Mouse (Mus musculus): ENCODE data around the gene Dvl1.

Dvl1 gene

DNA sequence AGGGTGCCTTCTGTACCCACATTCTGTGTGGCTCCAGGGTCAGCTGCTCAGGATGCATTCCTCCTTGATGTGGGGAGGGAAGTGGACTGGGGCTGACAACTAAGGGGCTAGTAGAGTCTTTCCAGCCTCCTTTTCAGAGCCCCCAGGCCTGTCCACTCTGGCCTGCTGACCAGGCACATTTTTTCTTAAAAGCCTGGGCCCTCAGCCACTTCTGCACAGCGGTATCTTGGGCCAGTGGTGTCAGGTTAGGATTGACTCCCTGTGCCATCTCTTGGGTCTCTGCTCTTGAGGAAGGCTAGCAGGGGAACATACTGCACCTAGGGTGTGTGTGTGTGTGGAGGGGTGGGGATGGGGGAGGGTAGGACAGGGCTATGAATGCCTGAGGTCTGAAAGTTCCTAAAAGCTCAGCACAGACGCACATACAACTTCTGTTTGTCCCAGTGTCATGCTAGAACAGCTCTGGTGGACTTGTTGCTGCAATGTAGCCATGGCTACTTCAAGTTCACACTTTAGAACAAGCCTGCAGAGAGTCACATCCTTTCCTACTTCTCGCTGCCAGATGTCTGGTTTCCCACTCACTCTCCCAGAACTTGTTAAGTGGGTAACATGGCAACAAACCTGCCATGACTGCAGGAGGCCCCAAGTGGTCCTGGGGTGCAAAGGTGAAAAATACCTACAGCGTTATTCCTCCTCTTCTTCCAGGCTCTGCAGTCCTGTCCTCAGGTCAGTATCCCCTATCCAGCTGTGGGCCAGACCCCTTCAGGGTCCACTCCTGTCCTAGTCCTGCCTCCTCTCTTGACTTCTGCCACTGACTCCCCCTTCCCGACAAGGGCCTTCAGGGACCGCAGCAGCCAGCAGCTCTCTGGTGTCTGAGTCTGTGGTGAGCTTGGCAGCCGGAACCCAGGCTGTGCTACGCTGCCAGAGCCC, 6.9 kb upstream of the Dvl1 start:
- DNase-seq (ENCODE audit: low spot score in 2 of 2) = no peak

DNA sequence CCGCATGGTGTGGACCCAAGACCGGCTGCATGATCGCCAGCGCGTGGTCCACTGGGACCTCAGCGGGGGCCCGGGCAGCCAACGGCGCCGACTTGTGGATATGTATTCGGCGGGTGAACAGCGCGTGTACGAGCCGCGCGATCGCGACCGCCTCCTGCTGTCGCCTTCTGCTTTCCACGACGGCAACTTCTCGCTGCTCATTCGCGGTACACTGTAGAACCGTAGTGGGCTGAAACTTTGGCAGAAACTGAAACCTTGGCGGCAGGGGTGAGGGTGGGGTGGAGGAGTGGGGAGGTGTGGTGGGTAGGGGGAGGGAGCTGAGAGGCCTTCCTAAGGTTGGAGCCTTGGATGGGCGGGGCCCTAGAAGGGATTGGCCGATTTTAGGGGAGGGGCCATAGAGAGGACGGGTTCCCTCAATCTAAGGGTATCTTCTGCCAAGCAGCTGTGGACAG, 6.2 kb upstream of the Dvl1 start:
- DNase-seq (ENCODE audit: low spot score in 2 of 2) = peak in 1 of 2 experiments; percentile 38

DNA sequence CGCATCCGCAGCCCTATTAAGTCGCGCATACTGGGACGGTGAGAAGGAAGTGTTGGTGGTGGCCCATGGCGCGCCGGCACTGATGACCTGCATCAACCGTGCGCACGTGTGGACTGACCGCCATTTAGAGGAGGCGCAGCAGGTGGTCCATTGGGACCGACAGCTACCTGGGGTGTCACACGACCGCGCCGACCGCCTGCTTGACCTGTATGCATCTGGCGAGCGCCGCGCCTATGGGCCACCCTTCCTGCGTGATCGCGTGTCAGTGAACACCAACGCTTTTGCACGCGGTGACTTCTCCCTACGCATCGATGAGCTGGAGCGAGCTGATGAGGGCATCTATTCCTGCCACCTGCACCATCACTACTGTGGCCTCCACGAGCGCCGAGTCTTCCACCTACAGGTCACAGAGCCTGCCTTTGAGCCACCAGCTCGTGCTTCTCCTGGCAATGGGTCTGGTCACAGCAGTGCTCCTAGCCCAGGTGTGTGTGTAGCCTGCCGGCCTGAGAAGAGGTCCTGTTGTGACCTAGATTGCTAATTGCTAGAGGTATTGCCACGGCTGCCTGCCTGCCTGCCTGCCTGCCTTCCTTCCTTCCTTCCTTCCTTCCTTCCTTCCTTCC, 5.4 kb upstream of the Dvl1 start:
- DNase-seq (ENCODE audit: low spot score in 2 of 2) = no peak

GRCm38 (mm10) chr4:155843231-155843630, 4.0 kb upstream of the Dvl1 start:
- DNase-seq (ENCODE audit: low spot score in 2 of 2) = no peak

DNA sequence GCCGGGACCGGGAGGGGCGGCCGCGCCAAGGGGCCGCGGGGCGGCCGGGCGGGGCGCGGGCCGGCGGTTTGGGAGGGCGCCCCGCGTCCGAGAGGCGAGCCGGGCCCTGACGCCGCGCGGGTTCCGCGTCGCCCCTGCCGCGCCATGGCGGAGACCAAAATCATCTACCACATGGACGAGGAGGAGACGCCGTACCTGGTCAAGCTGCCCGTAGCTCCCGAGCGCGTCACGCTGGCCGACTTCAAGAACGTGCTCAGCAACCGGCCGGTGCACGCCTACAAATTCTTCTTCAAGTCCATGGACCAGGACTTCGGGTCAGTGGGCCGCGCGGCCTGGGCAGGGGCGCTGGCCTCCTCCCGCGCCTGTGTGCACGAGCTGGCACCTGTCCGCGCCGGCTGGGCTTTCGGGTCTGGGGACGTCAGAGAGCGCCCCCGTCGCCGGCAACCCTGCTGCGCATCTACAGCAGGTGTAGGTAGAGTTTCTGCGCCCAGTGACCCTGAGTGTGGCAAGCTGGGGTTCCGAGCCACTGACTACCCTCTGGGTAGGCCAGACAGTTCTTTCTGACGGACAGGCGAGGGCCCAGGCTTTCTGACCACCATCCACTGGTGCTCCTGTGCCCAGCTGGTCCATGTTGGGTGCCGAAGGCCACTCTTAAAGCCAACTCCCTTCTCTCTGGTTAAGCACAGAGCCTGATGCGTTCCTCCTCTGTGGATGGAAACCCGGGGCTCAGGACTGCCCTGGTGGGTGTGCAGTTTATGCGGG, 570 bp downstream of the Dvl1 start:
- DNase-seq (ENCODE audit: low spot score in 2 of 2) = peak in 1 of 2 experiments; percentile 31

- DNase-seq (ENCODE audit: low spot score in 2 of 2) = no peak
Measured at GRCm38 (mm10) chr4:155848434-155849095, 1.4 kb downstream of the Dvl1 start.

DNA sequence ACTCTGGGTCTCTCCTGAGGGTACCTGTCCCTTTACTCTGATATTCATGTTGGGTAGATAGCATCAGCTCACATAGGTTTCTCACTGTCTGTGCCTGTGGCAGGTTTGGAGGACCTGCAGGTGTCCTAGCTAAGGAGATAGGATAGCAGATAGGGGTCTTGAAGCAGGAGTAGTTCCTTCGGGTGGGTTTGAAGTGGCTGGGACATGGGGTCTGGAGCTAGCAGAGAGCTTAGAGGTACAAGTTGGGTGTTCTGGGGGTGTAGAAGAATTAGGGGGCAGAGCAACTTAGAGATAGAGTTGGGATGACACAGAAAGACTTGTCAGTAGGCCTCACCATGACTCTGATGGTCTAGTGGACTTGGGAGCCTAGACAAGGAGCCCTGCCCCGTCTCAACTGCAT, 2.2 kb downstream of the Dvl1 start:
- DNase-seq (ENCODE audit: low spot score in 2 of 2) = no peak

- no peak for DNase-seq (ENCODE audit: low spot score in 2 of 2)
Measured at GRCm38 (mm10) chr4:155849792-155850451, 2.7 kb downstream of the Dvl1 start.

DNA sequence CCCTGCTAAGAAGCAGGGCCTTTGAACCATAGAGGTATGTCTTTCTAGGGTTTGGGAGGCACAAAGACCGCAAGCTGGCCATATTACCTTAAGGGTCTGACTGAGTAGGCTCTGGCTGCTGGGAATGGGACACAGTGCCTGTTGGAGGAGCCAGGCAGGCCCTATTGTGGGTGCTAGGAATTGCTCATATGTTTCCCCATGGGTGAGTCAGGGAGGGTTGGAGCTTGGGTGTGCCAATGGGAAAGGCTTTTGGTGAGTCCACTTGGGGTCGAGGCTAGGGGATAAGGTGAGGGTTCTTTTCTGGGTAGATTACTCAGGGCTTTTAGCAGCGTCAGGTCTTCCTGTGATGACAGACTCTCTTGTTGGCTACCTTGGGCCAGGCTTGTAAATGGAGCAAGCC, 4.2 kb downstream of the Dvl1 start:
- no peak for DNase-seq (ENCODE audit: low spot score in 2 of 2)

- no peak for DNase-seq (ENCODE audit: low spot score in 2 of 2)
Measured at GRCm38 (mm10) chr4:155851951-155852411, 4.8 kb downstream of the Dvl1 start.

DNA sequence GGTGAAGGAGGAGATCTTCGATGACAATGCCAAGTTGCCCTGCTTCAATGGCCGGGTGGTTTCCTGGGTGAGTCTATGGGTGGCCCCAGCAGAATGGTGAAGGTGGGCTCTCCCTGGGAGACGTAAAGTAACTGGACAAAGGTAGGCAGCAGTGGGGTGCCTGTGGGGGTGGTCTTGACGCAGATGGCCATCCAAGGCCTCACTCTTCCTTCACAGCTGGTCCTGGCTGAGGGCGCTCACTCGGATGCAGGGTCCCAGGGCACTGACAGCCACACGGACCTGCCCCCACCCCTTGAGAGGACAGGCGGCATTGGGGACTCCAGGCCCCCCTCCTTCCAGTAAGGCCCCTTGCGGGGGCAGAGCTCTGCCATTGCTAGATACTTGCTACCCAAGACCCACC, 6.2 kb downstream of the Dvl1 start:
- DNase-seq (ENCODE audit: low spot score in 2 of 2) = no peak

DNA sequence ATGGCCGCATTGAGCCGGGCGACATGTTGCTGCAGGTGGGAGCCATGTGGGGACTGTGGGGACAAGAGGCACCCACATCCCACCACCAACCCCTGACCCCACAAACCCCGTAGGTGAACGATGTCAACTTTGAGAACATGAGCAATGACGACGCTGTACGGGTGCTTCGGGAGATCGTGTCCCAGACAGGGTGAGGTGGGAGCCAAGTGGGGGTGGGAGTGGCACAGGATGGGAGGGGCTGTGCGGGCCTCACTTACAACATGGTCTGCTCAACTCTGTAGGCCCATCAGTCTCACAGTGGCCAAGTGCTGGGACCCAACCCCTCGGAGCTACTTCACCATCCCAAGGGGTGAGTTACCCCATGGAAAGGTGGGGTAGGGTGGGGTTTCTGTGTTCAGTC, 7.8 kb downstream of the Dvl1 start:
- DNase-seq (ENCODE audit: low spot score in 2 of 2) = no peak

- no peak for DNase-seq (ENCODE audit: low spot score in 2 of 2)
Measured at GRCm38 (mm10) chr4:155856071-155856470, 8.9 kb downstream of the Dvl1 start.

DNA sequence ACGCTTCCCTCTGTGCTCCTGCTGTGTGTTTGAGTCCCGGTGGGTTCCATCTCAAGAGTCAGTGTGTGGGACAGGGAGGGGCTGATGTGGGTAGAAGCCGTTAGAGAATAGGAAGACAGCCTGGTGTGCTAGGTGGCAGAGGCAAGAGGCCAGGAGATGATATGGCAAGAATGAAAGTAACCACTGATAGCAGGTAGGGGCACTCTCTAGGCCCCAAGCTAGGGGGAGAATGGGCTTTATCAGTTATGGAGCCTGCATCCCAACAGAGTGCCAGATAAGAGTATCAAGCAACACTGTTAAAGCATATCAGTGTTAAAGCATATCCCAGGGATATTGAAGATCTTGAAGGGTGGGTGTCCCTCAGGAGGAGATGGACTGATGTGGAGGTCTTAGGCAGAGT, 9.7 kb downstream of the Dvl1 start:
- no peak for DNase-seq (ENCODE audit: low spot score in 2 of 2)

DNA sequence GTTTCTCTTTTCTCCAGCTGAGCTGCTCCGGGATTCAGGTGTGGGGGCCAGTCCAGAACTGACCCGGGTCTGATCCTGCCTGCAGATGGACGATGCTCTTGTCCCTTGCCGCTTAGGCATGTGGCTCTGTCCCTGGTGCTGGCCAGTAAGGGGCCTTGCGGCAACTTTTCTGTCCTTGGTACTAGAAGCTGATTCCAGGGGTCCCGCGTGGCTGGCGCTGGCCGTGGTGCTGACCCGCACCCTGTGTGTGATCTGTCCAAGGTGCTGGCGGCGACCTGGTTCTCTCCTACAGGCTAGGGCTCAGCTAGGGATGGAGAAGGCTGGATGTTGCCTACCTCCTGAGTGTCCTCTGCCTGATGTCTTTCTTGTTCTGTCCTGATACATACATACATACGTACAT, 12.1 kb downstream of the Dvl1 start:
- DNase-seq (ENCODE audit: low spot score in 2 of 2) = no peak

GRCm38 (mm10) chr4:155861787-155862186, 14.6 kb downstream of the Dvl1 start:
- DNase-seq (ENCODE audit: low spot score in 2 of 2) = no peak

DNA sequence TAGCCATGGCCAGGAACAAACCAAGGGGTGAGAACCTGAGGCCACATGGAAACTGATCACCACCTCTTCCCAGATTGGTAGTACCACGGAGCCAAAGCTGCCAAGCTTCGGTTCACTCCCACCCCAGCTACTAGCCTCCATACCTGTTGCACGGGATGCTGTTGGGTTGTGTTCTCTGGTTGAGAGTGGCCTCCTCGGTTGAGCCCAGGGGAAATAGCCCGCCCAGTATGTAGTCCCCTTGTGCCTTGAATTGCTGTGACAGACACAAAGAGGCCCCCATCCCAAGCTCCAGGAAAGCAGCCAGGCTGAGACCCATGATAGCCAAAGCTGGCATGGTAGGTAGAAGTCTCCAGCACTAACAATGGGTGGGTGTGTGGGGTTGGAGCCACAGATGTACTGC, 15.8 kb downstream of the Dvl1 start, which contains the start of gene Tas1r3:
Gene Tas1r3, minus strand, starts transcription at position 362 of the 400 bp plus-strand sequence.
- no peak for DNase-seq (ENCODE audit: low spot score in 2 of 2)

DNA sequence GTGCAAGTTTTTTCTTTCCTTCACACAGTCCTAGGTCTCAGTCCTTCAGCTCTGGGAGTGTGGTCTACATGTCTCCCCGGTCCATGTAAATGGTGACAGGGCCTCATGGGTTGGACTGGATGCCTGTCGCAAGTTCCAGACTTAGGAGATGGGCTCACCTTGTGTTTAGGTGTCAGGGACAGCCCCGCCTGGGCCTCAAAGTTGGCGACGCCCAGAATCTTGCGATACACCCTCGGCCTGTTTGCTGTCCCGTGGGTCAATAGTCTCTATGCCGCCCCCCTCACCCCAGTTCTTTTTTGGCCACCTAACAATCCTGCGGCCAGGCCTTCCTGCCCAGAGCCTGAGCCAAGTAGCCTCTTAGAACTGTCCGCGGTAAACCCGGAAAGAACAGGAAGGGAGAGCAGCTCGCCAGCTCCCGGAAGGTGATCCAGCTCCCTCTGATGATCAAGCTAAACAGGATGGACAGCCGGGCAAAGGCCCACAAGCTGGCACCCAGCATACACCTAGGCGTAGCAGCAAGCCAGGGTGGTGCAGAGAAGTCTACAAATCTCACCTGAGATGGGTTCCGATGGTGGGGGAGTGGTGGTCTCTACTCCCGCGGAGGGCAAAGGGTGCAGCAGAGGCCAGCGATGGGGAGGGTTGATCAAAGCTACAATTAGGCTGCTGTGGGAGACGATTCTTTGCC, 21.6 kb downstream of the Dvl1 start:
- no peak for DNase-seq (ENCODE audit: low spot score in 2 of 2)

- DNase-seq (ENCODE audit: low spot score in 2 of 2) = peak; percentile 94 to 95
Measured at GRCm38 (mm10) chr4:155869317-155870033, 22.3 kb downstream of the Dvl1 start, which contains the start of the genes Cptp and Ints11. Cptp (minus strand) TSS chr4:155869440. Ints11 (plus strand) TSS chr4:155869546.

DNA sequence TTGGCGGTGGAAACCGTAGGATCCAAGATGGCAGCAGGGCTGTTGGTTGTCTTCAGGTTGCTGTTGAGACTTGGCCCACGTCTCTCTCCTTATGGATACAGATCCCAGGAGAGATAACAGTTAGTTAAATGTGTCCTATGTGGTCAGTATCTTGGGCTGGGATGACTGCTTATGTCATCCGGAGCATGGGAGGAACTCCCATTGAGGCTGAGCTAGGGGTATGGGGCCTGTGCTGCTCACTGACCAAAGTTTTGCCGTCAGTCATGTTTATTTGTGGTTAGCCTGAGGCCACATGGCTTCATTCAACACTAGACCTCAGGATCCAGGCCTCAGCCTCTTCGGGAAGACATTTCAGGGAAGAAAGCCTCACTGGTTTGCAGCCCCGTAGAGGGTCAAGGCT, 24.2 kb downstream of the Dvl1 start:
- DNase-seq (ENCODE audit: low spot score in 2 of 2) = no peak
